Mouse (Mus musculus) small intestine, adult 2 months (tissue): ENCODE results near the gene Tsc22d2. TPM values are rescaled to one million over a fixed set of nuclear protein-coding genes. Genes with fewer than 3 reads are reported as not detected.

Experiments used
- H3K27ac ChIP-seq: fragments of 200-500 bp; 2 replicates; pipeline ENCODE4 v1.5.1; 2012; ENCODE audit warnings: low read depth, low read length, control low read depth, inconsistent platforms; ENCODE audit not compliant: insufficient read depth
- H3K27me3 ChIP-seq: fragments of 200-500 bp; 2 replicates; pipeline ENCODE4 v1.6.1; 2012; ENCODE audit warnings: mild to moderate bottlenecking, moderate library complexity, low read length, inconsistent platforms; ENCODE audit not compliant: control insufficient read depth, insufficient read depth
- H3K36me3 ChIP-seq: fragments of 200-500 bp; 2 replicates; pipeline ENCODE4 v1.6.1; 2012; ENCODE audit warnings: mild to moderate bottlenecking, low read length, control low read depth, inconsistent platforms; ENCODE audit not compliant: control insufficient read depth, insufficient read depth
- H3K4me1 ChIP-seq: fragments of 200-500 bp; 2 replicates; pipeline ENCODE4 v1.6.1; 2012; ENCODE audit warnings: low read length, inconsistent platforms, mixed read lengths; ENCODE audit not compliant: control insufficient read depth, insufficient read depth, insufficient read length
- H3K4me3 ChIP-seq: fragments of 200-500 bp; 2 replicates; pipeline ENCODE4 v1.5.1; 2012; ENCODE audit warnings: low read depth, mild to moderate bottlenecking, control low read depth, inconsistent platforms, low read length, moderate library complexity
- CTCF ChIP-seq: fragments of 200-500 bp; IDR thresholded peaks from 2 replicates; pipeline ENCODE4 v1.5.1; 2012; ENCODE audit warnings: low read depth, mild to moderate bottlenecking, control low read depth, inconsistent platforms, low read length, moderate library complexity, mixed read lengths; ENCODE audit not compliant: insufficient replicate concordance, insufficient read length; ENCODE audit errors: extremely low read depth
- POLR2A ChIP-seq: fragments of 200-500 bp; IDR thresholded peaks from 2 replicates; pipeline ENCODE4 v1.6.1; 2012; ENCODE audit warnings: low read depth, mild to moderate bottlenecking, control low read depth, inconsistent platforms, low read length, moderate library complexity
- WGBS: fragments of 180-500 bp; shearing (Covaris S2); methylation state at CpG from one replicate; pipeline ENCODE4 v1.1.7; 2018; 5-methylcytosine and 5-hydroxymethylcytosine counted together
- polyA plus RNA-seq: library from polyadenylated mRNA; depleted of rRNA; stranded (reverse); fragments of >200 nt; gene quantifications from 2 replicates; pipeline ENCODE4 v1.2.3, GENCODE M21; 2012; rRNA removed

The Tsc22d2 gene
- 12.6 and 26.8 TPM in 2 replicates for polyA plus RNA-seq

GRCm38 (mm10) chr3:58414234-58414938, at the start of gene Tsc22d2:
Tsc22d2 (plus strand) TSS chr3:58414715.
- no peaks in the 10 kb centered on the region for H3K36me3 ChIP-seq
- peak within 1 kb of the TSS; percentile 98 for H3K27ac ChIP-seq
- under 1% methylated on average over 52 of the region's 52 CpGs for WGBS
- H3K27me3 ChIP-seq: no peaks in the 10 kb centered on the region
- TF ChIP-seq CTCF: no peak
- peak; percentile 72 for TF ChIP-seq POLR2A
- H3K4me1 ChIP-seq: no peaks in the 10 kb centered on the region
- peak within 1 kb of the TSS; percentile 65 for H3K4me3 ChIP-seq

GRCm38 (mm10) chr3:58366756-58367155, 47.8 kb upstream of the Tsc22d2 start:
- no peaks in the 10 kb centered on the region for H3K27me3 ChIP-seq
- peaks cover 12% of the 10 kb centered on the region for H3K4me1 ChIP-seq
- no peak overlapping the region for H3K4me3 ChIP-seq
- TF ChIP-seq POLR2A (no peak), CTCF (no peak)
- no peaks in the 10 kb centered on the region for H3K36me3 ChIP-seq
- 10% methylated on average over 3 of the region's 3 CpGs for WGBS
- peak overlapping the region; percentile 17; the same call in 1 of the 2 replicates for H3K27ac ChIP-seq

GRCm38 (mm10) chr3:58370811-58371210, 43.7 kb upstream of the Tsc22d2 start:
- Histone ChIP-seq H3K27ac (no peak overlapping the region), H3K27me3 (no peaks in the 10 kb centered on the region), H3K4me3 (no peak overlapping the region), H3K36me3 (no peaks in the 10 kb centered on the region), H3K4me1 (peaks cover 18% of the 10 kb centered on the region)
- TF ChIP-seq POLR2A (no peak), CTCF (no peak)
- WGBS: 92% methylated on average over 2 of the region's 2 CpGs

DNA sequence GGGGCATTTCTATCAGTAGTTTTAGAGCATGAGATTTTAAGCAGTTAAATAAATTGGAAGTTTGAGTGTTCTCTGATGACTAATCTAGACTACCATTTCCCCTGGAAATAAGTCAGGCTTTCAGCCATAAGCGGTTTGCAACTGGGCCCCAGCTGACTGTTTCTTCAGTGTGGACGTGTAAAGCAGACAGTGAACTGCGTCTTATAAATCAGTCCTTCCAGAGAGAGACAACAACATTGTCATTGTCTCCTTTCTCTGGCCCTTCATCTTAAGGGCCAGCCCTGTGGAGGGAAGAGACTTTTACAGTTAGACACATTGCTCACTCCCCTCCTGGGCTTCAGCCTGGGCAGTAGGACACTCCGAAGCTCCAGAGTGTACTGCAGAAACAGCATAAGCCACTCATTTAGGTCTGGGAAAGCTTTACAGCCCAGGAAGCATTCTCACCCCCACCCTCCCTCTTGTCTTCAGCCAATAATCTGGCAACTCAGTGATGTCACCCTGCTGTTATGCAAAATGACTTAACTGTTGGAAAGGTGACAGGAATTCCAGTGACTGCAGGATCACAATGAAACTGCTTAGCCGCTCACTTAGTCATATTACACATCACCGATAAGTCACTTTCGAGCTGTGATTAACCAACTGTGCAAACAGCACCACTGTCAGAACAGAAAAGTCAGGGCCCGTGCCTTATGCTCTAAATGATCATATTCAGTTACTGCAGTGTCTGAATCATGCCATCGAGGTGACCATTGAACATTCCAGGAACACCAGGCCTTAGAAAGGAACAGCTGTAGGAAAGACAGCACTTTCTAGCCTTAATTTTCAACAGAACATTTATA, 42.2 kb upstream of the Tsc22d2 start:
- H3K27me3 ChIP-seq: no peaks in the 10 kb centered on the region
- H3K27ac ChIP-seq: peak overlapping the region; percentile 74
- H3K4me1 ChIP-seq: peaks cover 12% of the 10 kb centered on the region
- no peaks in the 10 kb centered on the region for H3K36me3 ChIP-seq
- WGBS: 9% methylated on average over 9 of the region's 9 CpGs
- no peak for TF ChIP-seq CTCF
- no peak overlapping the region for H3K4me3 ChIP-seq

GRCm38 (mm10) chr3:58372905-58373208, 41.7 kb upstream of the Tsc22d2 start:
- Histone ChIP-seq H3K4me3 (no peak overlapping the region), H3K36me3 (no peaks in the 10 kb centered on the region), H3K27me3 (no peaks in the 10 kb centered on the region), H3K4me1 (peaks cover 12% of the 10 kb centered on the region), H3K27ac (peak overlapping the region; percentile 30)
- WGBS: 7% methylated on average over 5 of the region's 5 CpGs
- TF ChIP-seq CTCF (no peak), POLR2A (no peak)

- Histone ChIP-seq H3K4me3 (no peak overlapping the region), H3K4me1 (peaks cover 14% of the 10 kb centered on the region), H3K27ac (no peak overlapping the region), H3K27me3 (no peaks in the 10 kb centered on the region), H3K36me3 (no peaks in the 10 kb centered on the region)
- 76% methylated on average over 5 of the region's 5 CpGs for WGBS
- TF ChIP-seq CTCF (no peak), POLR2A (no peak)
These were observed 40.2 kb upstream of the Tsc22d2 start for GRCm38 (mm10) chr3:58374281-58374680.

DNA sequence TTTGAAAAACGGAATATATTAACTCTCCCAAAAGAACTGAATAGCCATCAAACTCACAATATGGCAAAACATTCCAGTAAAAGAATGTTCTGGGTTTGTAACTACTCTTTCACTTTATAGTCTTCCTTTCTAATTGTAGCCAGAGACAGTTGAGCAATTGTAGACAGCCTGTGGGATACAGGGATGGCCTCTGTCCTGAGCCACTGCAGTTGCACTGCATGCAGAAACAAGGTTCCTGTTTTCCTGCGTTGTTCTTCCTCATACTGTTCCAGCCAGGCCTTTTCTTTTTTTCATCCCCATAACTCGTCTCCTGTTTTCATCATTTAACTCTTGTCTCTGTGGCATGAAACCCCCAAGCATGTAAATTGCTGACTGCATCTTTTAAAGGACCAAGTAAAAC, 37.8 kb upstream of the Tsc22d2 start:
- H3K4me1 ChIP-seq: peaks cover 11% of the 10 kb centered on the region
- H3K27ac ChIP-seq: no peak overlapping the region
- TF ChIP-seq POLR2A (no peak), CTCF (no peak)
- no peaks in the 10 kb centered on the region for H3K27me3 ChIP-seq
- H3K36me3 ChIP-seq: no peaks in the 10 kb centered on the region
- WGBS: 66% methylated on average over 3 of the region's 3 CpGs
- H3K4me3 ChIP-seq: no peak overlapping the region
